Mouse (Mus musculus): ENCODE data around the gene Smco2.
A peak's percentile ranks its signal among the peaks of the same experiment; 100 is the strongest.

Gene Smco2

DNA sequence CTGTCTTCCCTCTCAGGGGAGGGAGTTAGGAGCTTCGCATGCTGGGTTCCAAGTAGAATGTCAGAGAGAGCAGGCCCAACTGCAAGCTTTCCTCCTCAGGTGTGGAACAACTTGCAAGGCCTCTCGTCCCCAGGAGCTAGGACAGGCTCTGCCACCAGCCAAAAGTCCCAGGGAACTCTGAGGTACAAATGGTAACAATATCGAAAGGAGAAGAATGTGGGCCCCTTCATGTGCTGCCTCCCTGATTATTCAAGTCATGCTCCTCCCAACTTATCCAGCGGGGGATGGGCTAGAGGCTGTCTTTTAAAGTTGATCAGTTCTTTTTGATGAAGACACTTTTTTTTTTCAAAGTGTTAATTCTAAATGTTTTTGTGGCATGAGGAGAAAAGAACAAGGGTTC lies at the start of gene Smco2:
TSS of gene Smco2 (plus strand) at position 55 of the 400 bp plus-strand sequence.
- no peak for DNase-seq (ENCODE audit: low read depth in 1 of 2, low spot score in 2 of 2)

DNA sequence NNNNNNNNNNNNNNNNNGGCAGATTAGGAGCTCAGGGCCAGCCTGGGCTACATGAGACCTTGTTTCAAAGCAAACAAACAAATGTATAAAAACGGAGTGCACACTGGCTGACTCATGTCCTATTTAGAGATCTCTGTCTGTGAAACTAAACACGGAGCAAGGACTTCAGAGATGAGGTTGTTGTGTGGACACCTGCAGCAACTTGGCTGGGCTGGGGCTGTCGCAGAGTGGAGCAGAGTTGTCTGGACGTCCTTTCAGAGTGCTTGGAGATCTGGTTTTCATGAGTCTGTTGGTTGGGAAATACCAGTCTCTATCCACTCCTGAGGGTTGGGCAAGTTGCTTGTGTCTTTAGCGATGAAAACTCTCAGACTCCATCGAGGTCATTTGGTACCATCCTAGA lies 39.9 kb upstream of the Smco2 start:
- no peak for DNase-seq (ENCODE audit: low read depth in 1 of 2, low spot score in 2 of 2)

GRCm38 (mm10) chr6:146813007-146813406 lies 36.9 kb upstream of the Smco2 start:
- DNase-seq (ENCODE audit: low read depth in 1 of 2, low spot score in 2 of 2): no peak

DNA sequence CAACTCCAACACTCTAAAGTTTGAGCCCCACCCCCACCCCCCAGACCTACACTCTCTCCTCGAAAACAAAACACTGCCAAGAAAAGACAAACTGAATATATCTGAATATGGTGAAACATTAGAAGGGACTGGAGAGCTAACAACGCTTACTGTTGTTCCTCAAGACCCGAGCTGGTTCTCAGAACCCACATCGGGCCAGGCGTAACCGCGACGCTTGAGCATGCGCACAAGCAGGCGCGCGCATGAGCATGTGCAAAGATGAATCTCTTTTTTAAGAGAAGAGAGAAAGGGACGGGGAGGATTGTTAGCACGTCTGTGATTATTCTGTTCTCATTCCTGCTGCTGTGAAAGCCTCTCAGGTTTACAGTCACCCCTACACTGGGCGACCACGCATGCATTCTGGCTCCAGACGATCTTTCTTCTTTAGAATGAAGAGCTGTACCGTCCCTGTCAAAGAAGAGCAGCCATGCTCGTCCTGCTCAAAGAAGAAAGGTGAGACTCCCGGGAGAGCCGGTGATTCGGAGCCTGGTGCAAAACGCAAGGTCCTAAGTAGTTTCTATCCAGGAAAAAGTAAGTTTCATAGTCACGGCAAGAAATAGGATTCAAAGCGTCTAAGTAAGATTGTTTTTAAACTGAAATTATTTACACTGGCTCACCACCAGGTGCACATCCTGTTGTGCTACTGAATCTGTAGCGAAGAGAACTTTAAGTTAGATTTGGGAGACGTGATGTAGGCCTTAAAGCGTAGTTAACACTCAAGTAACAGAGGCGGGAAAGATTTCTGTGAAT lies 29.5 kb upstream of the Smco2 start:
- DNase-seq (ENCODE audit: low read depth in 1 of 2, low spot score in 2 of 2): no peak

DNA sequence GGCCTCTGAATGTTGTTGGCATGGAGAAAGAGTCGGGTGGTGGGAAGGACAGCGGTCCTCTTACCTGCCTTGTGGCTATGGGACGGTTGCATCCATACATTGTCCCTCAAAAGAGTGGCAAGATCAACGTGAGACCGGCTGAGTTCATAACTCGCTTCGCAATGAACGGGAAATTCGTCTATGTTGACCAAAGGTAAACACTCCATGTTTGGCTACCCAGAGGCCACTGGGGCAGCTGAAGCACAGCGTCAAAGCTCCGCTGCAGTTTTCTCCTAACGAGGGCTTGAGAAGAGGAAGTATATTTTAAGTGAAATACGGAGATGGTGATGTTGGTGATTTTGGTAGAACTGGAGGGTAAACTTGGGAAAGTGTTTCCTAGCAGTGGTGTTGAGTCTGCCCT lies 27.9 kb upstream of the Smco2 start:
- no peak for DNase-seq (ENCODE audit: low read depth in 1 of 2, low spot score in 2 of 2)

DNA sequence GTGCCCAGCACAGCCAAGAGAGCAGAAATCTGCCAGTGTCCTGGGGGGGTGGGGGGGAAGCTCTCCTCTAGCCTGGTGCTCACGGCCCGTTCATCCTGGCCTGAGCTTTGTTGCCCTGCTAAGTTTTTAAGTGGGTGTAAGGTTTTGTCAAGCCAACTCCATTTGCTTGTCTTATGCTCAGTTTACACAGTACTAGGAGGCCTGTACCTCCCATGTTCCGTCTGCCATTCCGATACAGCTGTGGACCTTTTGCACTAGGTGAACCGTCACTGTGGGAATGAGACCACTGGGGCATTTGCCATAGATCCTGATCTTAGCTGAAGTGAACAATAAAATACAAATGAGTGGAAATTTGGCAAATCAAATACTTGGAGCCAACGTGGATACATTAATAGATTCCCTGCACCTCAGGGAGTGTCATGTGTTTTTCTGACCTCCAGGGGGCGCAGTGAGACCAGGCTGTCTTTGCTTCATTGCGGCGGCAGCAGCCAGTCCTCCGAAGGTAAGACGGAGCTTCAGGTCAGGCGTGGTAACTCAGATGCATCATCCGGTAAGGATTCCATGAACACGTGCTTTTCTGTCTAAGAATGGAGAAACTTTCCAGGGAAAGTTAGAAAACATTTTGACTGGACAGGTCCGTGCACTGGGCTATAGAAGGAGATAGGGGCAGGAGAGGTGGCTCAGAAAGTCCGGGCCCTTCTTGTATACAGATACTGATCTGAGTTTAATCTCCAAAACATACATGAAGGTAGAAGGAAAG lies 25.0 kb upstream of the Smco2 start:
- DNase-seq (ENCODE audit: low read depth in 1 of 2, low spot score in 2 of 2): peak in 1 of 2 experiments; percentile 18

DNA sequence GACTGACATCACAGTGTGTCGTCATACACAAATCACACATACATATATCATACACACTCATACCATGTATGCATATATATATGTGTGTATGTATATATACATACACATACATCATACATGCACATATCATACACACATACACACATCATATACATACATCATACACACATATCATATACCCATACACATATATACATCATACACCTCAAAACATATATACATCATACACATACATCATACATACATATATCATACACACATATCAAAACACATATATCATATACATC lies 24.5 kb upstream of the Smco2 start:
- no peak for DNase-seq (ENCODE audit: low read depth in 1 of 2, low spot score in 2 of 2)

DNA sequence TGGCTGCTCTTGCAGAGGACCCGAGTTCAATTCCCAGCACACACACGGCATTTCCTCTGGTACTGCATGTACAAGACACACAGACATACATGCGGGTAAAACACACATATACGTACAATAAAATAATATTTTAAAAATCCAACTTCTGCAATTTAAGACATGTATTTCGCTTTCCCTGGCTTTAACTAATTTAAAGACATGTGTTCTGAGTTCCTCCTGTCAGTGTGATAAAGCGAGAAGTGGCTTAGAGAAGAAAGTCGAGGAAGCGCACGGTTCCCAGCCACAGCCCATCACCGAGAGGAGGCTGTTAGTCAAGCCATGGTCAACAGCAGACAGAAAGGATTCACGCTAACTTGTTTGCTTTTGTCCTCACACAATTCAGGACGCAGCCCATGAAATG lies 18.6 kb upstream of the Smco2 start:
- DNase-seq (ENCODE audit: low read depth in 1 of 2, low spot score in 2 of 2): no peak

- no peak for DNase-seq (ENCODE audit: low read depth in 1 of 2, low spot score in 2 of 2)
These were observed 16.2 kb upstream of the Smco2 start for GRCm38 (mm10) chr6:146833485-146834314.

- no peak for DNase-seq (ENCODE audit: low read depth in 1 of 2, low spot score in 2 of 2)
These were observed 15.6 kb upstream of the Smco2 start for GRCm38 (mm10) chr6:146834342-146834741.

- no peak for DNase-seq (ENCODE audit: low read depth in 1 of 2, low spot score in 2 of 2)
These were observed 14.1 kb upstream of the Smco2 start for GRCm38 (mm10) chr6:146835784-146836183.

DNA sequence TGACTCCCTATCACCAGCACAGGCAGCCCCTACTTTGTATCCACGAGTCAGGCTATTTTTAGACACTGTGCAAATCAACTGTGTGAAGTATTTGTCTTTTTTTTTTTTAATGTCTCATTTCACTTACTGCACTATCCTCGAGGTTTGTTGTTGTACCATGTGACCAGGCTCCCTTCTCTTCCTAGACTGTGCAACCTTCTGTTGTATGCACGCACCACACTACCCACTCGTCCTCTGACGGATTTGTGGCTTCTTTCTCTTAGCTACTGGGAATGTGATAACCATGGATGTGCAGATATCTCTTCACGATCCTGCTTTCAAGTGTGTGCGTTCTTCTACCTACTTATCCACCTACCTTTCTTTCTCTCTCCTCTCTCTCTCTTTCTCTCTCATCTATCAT lies 12.6 kb upstream of the Smco2 start:
- DNase-seq (ENCODE audit: low read depth in 1 of 2, low spot score in 2 of 2): no peak

- DNase-seq (ENCODE audit: low read depth in 1 of 2, low spot score in 2 of 2): no peak
These were observed 11.5 kb upstream of the Smco2 start for GRCm38 (mm10) chr6:146838366-146838765.

GRCm38 (mm10) chr6:146838863-146839262 lies 11.0 kb upstream of the Smco2 start:
- no peak for DNase-seq (ENCODE audit: low read depth in 1 of 2, low spot score in 2 of 2)

- DNase-seq (ENCODE audit: low read depth in 1 of 2, low spot score in 2 of 2): no peak
These were observed 5.0 kb upstream of the Smco2 start for GRCm38 (mm10) chr6:146844867-146845266.

GRCm38 (mm10) chr6:146845347-146845746 lies 4.6 kb upstream of the Smco2 start:
- no peak for DNase-seq (ENCODE audit: low read depth in 1 of 2, low spot score in 2 of 2)

DNA sequence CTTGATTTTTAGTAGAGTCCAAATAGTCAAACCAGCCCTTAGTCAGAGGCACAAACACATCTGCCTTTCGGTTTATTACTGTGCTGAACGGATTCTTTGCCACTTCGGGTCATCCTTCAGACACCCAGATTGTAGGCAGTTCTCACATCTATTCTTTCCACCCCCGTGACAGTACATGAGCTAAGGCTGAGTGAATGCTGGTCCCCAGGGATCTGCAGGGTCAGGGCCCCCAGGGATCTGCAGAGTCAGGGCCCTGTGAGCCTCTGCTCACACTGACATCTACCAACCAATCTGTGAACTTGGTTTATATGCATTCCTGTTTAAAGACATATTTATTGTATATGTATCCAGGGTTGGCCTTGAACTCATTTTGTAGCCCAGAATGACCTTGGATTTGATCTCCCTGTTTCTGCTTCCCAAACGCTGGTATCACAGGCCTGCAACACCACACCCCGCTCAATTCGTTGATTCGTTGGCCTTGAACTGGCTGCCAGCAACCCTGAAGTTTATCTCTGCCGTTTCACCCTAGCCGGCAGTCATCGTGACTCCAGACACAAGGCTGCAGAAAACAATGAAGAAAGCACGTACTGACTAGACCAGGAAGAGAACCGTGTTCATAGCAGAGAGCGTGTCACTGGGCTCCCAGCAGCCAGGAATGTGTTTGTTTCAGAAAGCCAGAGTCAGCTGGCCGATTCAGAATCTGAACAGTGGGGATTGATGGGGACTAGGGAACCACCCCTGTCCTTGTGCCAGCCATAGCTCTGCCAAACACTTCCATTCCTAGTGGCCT lies 3.7 kb upstream of the Smco2 start:
- DNase-seq (ENCODE audit: low read depth in 1 of 2, low spot score in 2 of 2): no peak

DNA sequence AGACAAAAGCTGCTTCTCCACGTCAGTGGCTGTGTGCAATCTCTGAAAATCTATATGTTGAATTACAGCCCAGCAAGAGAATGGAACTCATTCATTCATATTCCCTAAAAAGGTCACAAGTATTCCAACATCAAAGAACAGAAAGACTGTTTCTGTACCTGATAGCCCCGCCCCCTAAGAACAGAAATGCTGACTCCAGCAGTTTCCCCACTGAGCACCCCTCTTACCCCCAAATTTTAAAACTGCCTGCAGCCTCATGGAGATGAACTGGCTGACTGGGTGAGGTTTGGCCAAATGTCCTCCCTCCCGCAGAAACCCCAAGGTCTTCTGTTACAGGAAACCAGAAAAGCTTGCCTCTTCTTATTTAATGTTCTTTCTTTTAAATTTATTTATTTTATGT lies 2.5 kb upstream of the Smco2 start:
- DNase-seq (ENCODE audit: low read depth in 1 of 2, low spot score in 2 of 2): no peak

DNA sequence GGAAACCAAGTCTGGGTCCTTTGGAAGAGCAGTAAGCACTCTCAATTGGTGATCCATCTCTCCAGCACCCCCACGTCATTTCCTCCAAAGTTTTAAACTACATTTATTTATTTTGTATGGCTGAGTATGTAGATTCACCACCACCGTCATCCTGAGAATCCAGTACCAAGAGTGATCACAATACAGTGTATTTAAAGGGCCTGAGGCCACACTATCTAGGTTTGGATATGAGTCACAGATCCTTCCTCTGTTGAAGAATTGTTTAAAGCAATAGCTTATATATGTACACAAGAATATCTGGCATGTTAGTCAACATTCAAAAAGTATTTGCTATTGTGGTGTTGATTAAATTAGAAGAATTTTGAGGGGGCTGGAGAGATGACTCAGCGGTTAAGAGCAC lies 1.6 kb upstream of the Smco2 start:
- no peak for DNase-seq (ENCODE audit: low read depth in 1 of 2, low spot score in 2 of 2)

DNA sequence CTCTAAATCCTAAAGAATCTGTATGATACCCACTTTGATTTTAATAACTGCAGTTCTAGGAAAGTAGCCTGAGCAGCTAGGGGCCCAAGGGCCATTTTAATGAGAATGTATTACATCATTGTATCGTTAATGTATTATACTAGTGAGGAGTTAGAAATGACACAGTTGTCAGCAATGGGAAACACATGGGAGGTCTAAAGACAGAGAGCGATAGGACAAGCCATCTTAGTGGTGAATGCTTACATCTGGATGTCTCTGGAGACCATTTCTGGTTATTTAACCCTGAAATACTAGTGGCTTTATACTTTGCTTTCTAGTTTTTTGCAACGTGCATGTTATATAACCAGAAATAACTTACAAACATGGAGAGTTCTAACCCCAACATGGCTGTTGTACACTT lies 2.0 kb downstream of the Smco2 start:
- DNase-seq (ENCODE audit: low read depth in 1 of 2, low spot score in 2 of 2): no peak

DNA sequence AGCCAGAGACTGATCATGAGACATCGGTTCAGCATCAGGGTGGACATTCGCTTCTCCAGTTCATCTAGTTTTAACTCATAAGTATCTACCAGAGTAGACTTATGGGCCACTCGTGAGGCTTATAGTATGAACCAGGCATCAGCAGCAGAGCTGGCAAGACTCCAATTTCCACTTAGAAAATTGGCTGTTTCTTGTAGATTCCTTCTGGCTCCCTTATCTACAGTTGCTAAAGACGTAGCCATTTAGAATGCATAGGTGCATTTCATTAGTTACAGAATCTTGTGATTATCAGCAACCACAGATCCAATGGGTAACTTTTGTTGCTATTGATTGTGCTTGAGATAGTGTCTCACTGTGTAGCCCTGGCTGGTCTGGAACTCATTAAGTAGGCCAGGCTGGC lies 2.8 kb downstream of the Smco2 start:
- DNase-seq (ENCODE audit: low read depth in 1 of 2, low spot score in 2 of 2): no peak
